ENCODE assay signal across 27 mouse cellular contexts in genomic region chr17:81176306-81176705, GRCm38 (mm10).
"Had no signal": no experiment of that assay in that cellular context is flagged by ENCODE, and none has a peak within 500 bp of the region (broad histone marks: within the 10 kb centered on the region; RNA-seq: fewer than 3 reads in every experiment).

No protein-coding gene starts in this region.

- H3K27me3 ChIP-seq: embryonic facial prominence, embryonic 12.5 days; embryonic facial prominence, embryonic 13.5 days; embryonic facial prominence, embryonic 15.5 days; forebrain, embryonic 12.5 days; forebrain, embryonic 13.5 days; forebrain, embryonic 15.5 days had no signal

- H3K4me1 ChIP-seq: embryonic facial prominence, embryonic 10.5 days; embryonic facial prominence, embryonic 12.5 days; embryonic facial prominence, embryonic 13.5 days; embryonic facial prominence, embryonic 15.5 days; forebrain, embryonic 10.5 days; forebrain, embryonic 12.5 days; forebrain, embryonic 13.5 days; forebrain, embryonic 15.5 days had no signal

- H3K27ac ChIP-seq: embryonic facial prominence, embryonic 10.5 days; embryonic facial prominence, embryonic 12.5 days; embryonic facial prominence, embryonic 13.5 days; embryonic facial prominence, embryonic 15.5 days; forebrain, embryonic 10.5 days; forebrain, embryonic 12.5 days; forebrain, embryonic 13.5 days; forebrain, embryonic 15.5 days; gastrocnemius, adult 2 months had no signal

- H3K4me3 ChIP-seq: embryonic facial prominence, embryonic 10.5 days; embryonic facial prominence, embryonic 12.5 days; embryonic facial prominence, embryonic 13.5 days; embryonic facial prominence, embryonic 15.5 days; erythroblast, embryonic 14.5 days; forebrain, embryonic 10.5 days; forebrain, embryonic 12.5 days; forebrain, embryonic 13.5 days; forebrain, embryonic 15.5 days; gastrocnemius, adult 2 months had no signal

- H3K36me3 ChIP-seq: embryonic facial prominence, embryonic 10.5 days; embryonic facial prominence, embryonic 12.5 days; embryonic facial prominence, embryonic 13.5 days; embryonic facial prominence, embryonic 15.5 days; forebrain, embryonic 10.5 days; forebrain, embryonic 12.5 days; forebrain, embryonic 15.5 days had no signal

- ATAC-seq: forebrain, embryonic 13.5 days; forebrain, embryonic 14.5 days; forebrain, embryonic 15.5 days; forebrain, embryonic 16.5 days; forebrain, postnatal 0 days had no signal

- H3K4me2 ChIP-seq: embryonic facial prominence, embryonic 12.5 days; embryonic facial prominence, embryonic 13.5 days; embryonic facial prominence, embryonic 15.5 days; forebrain, embryonic 12.5 days; forebrain, embryonic 13.5 days; forebrain, embryonic 15.5 days had no signal

- H3K9ac ChIP-seq: embryonic facial prominence, embryonic 12.5 days; embryonic facial prominence, embryonic 13.5 days; embryonic facial prominence, embryonic 15.5 days; forebrain, embryonic 12.5 days; forebrain, embryonic 13.5 days; forebrain, embryonic 15.5 days; forebrain, postnatal 0 days had no signal

- DNase-seq: cerebellum, adult 2 months; cerebellum, adult 8-10 months; cerebellum, adult 9-10 months; cerebellum, adult 9-11 months; cerebellum, postnatal 10 days; cerebellum, postnatal 14 days; cerebellum, postnatal 25 days; cerebellum, postnatal 36 days; embryo, embryonic 11 days; forebrain, postnatal 0 days; gastrocnemius, adult 2 months; gastrocnemius, postnatal 10 days; gastrocnemius, postnatal 14 days; gastrocnemius, postnatal 25 days; gastrocnemius, postnatal 36 days; heart, adult 11 months had no signal

- H3K9me3 ChIP-seq: embryonic facial prominence, embryonic 10.5 days; embryonic facial prominence, embryonic 12.5 days; embryonic facial prominence, embryonic 15.5 days; forebrain, embryonic 10.5 days; forebrain, embryonic 12.5 days; forebrain, embryonic 13.5 days; forebrain, embryonic 15.5 days had no signal
